Mouse (Mus musculus): ENCODE measurements around the gene Ergic3.

GRCm38 (mm10) chr2:156047929-156048328 lies 40.1 kb downstream of the Ergic3 start:
- TF ChIP-seq CTCF (IDR thresholded peaks at IDR 0.05; ENCODE audit: low read depth) (no peak), EP300 (IDR thresholded peaks at IDR 0.05; ENCODE audit: low read depth) (no peak)

Data from liver, embryonic 14.5 days (tissue).